Mouse (Mus musculus) C2C12 (cell line): Measurements from ENCODE around the gene Actr1a.

Source experiments
- CEBPB ChIP-seq: IDR thresholded peaks from one replicate; pipeline ENCODE4 v1.6.1; 2011; ENCODE audit warnings: low read depth, mild to moderate bottlenecking, control low read depth, moderate library complexity
- CTCF ChIP-seq: IDR thresholded peaks from one replicate; pipeline ENCODE4 v1.5.1; 2011; ENCODE audit not compliant: control insufficient read depth, insufficient read depth, insufficient read length
- FOSL1 ChIP-seq: IDR thresholded peaks from one replicate; pipeline ENCODE4 v1.8.0; 2011; ENCODE audit warnings: mild to moderate bottlenecking, low read length; ENCODE audit not compliant: poor library complexity, insufficient read depth, severe bottlenecking
- MYOD1 ChIP-seq: IDR thresholded peaks from one replicate; pipeline ENCODE4 v1.6.1; 2011; ENCODE audit warnings: low read depth; ENCODE audit not compliant: control insufficient read depth, insufficient read length
- MYOG ChIP-seq: IDR thresholded peaks from one replicate; pipeline ENCODE4 v1.6.1; 2011; ENCODE audit not compliant: control insufficient read depth, insufficient read length; ENCODE audit errors: extremely low read depth
- USF1 ChIP-seq: IDR thresholded peaks from one replicate; pipeline ENCODE4 v1.6.1; 2011; ENCODE audit warnings: low read depth, mild to moderate bottlenecking, control low read depth, moderate library complexity

DNA sequence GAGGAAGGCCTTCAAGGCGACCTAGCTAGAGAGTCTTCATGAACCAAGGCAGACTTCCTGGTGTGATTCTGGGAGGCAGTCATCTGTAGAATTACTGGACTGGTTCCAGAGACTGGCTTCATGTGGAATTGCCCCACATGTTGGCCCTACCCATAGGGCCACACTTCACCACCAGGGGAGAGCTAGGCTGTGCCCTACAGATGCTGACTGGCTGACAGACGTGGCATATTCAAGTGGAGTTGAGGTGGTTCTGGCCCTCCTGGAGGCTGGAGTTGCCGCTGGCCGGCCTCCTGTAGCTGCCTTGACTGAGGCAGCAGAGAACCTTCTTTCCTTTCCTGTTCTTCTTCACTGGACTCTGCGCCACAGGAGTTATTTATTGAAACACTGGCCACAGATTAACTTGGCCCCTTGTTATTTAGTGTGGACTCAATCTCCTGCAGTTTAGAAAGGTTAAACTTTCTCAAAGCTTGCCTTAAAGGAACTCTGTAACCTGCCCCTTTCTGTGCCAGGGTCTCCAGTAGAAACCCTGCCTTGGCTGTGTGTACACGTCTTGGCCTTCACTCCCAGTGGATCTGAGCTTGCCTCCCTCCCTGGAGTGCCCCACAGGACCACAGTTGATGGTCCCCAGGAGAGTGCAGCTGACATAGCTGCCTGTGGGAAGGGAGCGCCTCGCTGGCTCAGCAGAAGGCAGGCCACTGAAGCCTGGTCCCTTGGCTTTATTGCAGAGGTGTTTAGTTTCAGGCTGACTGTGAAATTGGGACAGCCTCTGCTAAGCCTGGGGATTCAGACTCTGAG lies 11.2 kb upstream of the Actr1a start:
- TF ChIP-seq CTCF (no peak), USF1 (no peak), CEBPB (no peak), MYOG (no peak), FOSL1 (no peak), MYOD1 (no peak)
